Mouse (Mus musculus): ENCODE data around the gene Snx5. TPM values are rescaled to one million over a fixed set of nuclear protein-coding genes. Genes with fewer than 3 reads are reported as not detected.

The Snx5 gene
- total and polyA plus RNA-seq, 2 experiments from 2014 or later: 67.2 to 68.1 TPM

- 87% methylated on average over 3 of the region's 3 CpGs for WGBS
- no peak for DNase-seq (ENCODE audit: low spot score)
- ATAC-seq: no peak
These were observed 30.4 kb downstream of the Snx5 start for GRCm38 (mm10) chr2:144240095-144240899.

GRCm38 (mm10) chr2:144239318-144239717, 31.4 kb downstream of the Snx5 start:
- Histone ChIP-seq H3K4me3 (ENCODE audit: low read length) (no peak overlapping the region), H3K27me3 (ENCODE audit: insufficient read depth, low read length) (no peaks in the 10 kb centered on the region), H3K27ac (no peak overlapping the region), H3K4me2 (ENCODE audit: low read depth, low read length) (no peak overlapping the region), H3K9ac (replicated peaks; ENCODE audit: low read length) (no peak overlapping the region), H3K4me1 (ENCODE audit: insufficient read depth, low read length) (no peaks in the 10 kb centered on the region), H3K36me3 (ENCODE audit: insufficient read depth, low read length) (no peaks in the 10 kb centered on the region), H3K9me3 (ENCODE audit: low read length) (no peaks in the 10 kb centered on the region)
- ATAC-seq (no peak), DNase-seq (ENCODE audit: low spot score) (no peak)
- no peak for TF ChIP-seq CTCF (IDR thresholded peaks at IDR 0.05; ENCODE audit: low read depth)
- whole genome bisulfite sequencing: 69% methylated on average over 2 of the region's 2 CpGs

More at GRCm38 (mm10) chr2:144240095-144240899, 30.4 kb downstream of the Snx5 start:
- Histone ChIP-seq H3K36me3 (ENCODE audit: insufficient read depth, low read length) (no peaks in the 10 kb centered on the region), H3K4me2 (ENCODE audit: low read depth, low read length) (no peak overlapping the region), H3K27ac (no peak overlapping the region), H3K9me3 (ENCODE audit: low read length) (no peaks in the 10 kb centered on the region), H3K4me1 (ENCODE audit: insufficient read depth, low read length) (no peaks in the 10 kb centered on the region), H3K4me3 (ENCODE audit: low read length) (no peak overlapping the region), H3K27me3 (ENCODE audit: insufficient read depth, low read length) (no peaks in the 10 kb centered on the region), H3K9ac (replicated peaks; ENCODE audit: low read length) (no peak overlapping the region)
- TF ChIP-seq CTCF (IDR thresholded peaks at IDR 0.05; ENCODE audit: low read depth): no peak

- H3K4me1 ChIP-seq (ENCODE audit: insufficient read depth, low read length): no peaks in the 10 kb centered on the region
- no peaks in the 10 kb centered on the region for H3K9me3 ChIP-seq (ENCODE audit: low read length)
- no peak for DNase-seq (ENCODE audit: low spot score)
- no peak for TF ChIP-seq CTCF (IDR thresholded peaks at IDR 0.05; ENCODE audit: low read depth)
- no peak overlapping the region for H3K4me3 ChIP-seq (ENCODE audit: low read length)
- H3K9ac ChIP-seq (replicated peaks; ENCODE audit: low read length): no peak overlapping the region
- H3K27ac ChIP-seq: no peak overlapping the region
- no peaks in the 10 kb centered on the region for H3K36me3 ChIP-seq (ENCODE audit: insufficient read depth, low read length)
- no peak for ATAC-seq
- WGBS: 72% methylated on average over 6 of the region's 6 CpGs
- H3K4me2 ChIP-seq (ENCODE audit: low read depth, low read length): no peak overlapping the region
- H3K27me3 ChIP-seq (ENCODE audit: insufficient read depth, low read length): no peaks in the 10 kb centered on the region
These were observed 32.4 kb downstream of the Snx5 start for GRCm38 (mm10) chr2:144238341-144238740.

GRCm38 (mm10) chr2:144236791-144237584, 33.7 kb downstream of the Snx5 start:
- no peaks in the 10 kb centered on the region for H3K27me3 ChIP-seq (ENCODE audit: insufficient read depth, low read length)
- no peaks in the 10 kb centered on the region for H3K36me3 ChIP-seq (ENCODE audit: insufficient read depth, low read length)
- no peaks in the 10 kb centered on the region for H3K4me1 ChIP-seq (ENCODE audit: insufficient read depth, low read length)
- H3K9me3 ChIP-seq (ENCODE audit: low read length): no peaks in the 10 kb centered on the region
- WGBS: 58% methylated on average over 9 of the region's 9 CpGs
- no peak for TF ChIP-seq CTCF (IDR thresholded peaks at IDR 0.05; ENCODE audit: low read depth)
- no peak overlapping the region for H3K4me2 ChIP-seq (ENCODE audit: low read depth, low read length)
- no peak overlapping the region for H3K9ac ChIP-seq (replicated peaks; ENCODE audit: low read length)
- DNase-seq (ENCODE audit: low spot score): no peak
- H3K27ac ChIP-seq: no peak overlapping the region
- H3K4me3 ChIP-seq (ENCODE audit: low read length): no peak overlapping the region
- ATAC-seq: peak; percentile 47; the same call in 1 of the 2 replicates

GRCm38 (mm10) chr2:144235776-144236175, 34.9 kb downstream of the Snx5 start:
- WGBS: 67% methylated on average over 3 of the region's 3 CpGs
- H3K4me1 ChIP-seq (ENCODE audit: insufficient read depth, low read length): no peaks in the 10 kb centered on the region
- ATAC-seq (no peak), DNase-seq (ENCODE audit: low spot score) (no peak)
- H3K4me2 ChIP-seq (ENCODE audit: low read depth, low read length): no peak overlapping the region
- no peak for TF ChIP-seq CTCF (IDR thresholded peaks at IDR 0.05; ENCODE audit: low read depth)
- H3K27ac ChIP-seq: no peak overlapping the region
- H3K9ac ChIP-seq (replicated peaks; ENCODE audit: low read length): no peak overlapping the region
- H3K27me3 ChIP-seq (ENCODE audit: insufficient read depth, low read length): no peaks in the 10 kb centered on the region
- H3K36me3 ChIP-seq (ENCODE audit: insufficient read depth, low read length): no peaks in the 10 kb centered on the region
- no peak overlapping the region for H3K4me3 ChIP-seq (ENCODE audit: low read length)
- no peaks in the 10 kb centered on the region for H3K9me3 ChIP-seq (ENCODE audit: low read length)

- Histone ChIP-seq H3K27ac (no peak overlapping the region), H3K27me3 (ENCODE audit: insufficient read depth, low read length) (no peaks in the 10 kb centered on the region), H3K4me2 (ENCODE audit: low read depth, low read length) (no peak overlapping the region), H3K4me1 (ENCODE audit: insufficient read depth, low read length) (no peaks in the 10 kb centered on the region), H3K9me3 (ENCODE audit: low read length) (no peaks in the 10 kb centered on the region), H3K4me3 (ENCODE audit: low read length) (no peak overlapping the region), H3K9ac (replicated peaks; ENCODE audit: low read length) (no peak overlapping the region), H3K36me3 (ENCODE audit: insufficient read depth, low read length) (no peaks in the 10 kb centered on the region)
- ATAC-seq (no peak), DNase-seq (ENCODE audit: low spot score) (no peak)
- WGBS: 52% methylated on average over 3 of the region's 3 CpGs
- TF ChIP-seq CTCF (IDR thresholded peaks at IDR 0.05; ENCODE audit: low read depth): no peak
These were observed 37.2 kb downstream of the Snx5 start for GRCm38 (mm10) chr2:144233534-144233933.
